Mouse (Mus musculus): ENCODE measurements around the gene Eif3f. TPM values are rescaled to one million over a fixed set of nuclear protein-coding genes. Genes with fewer than 3 reads are reported as not detected.

Gene Eif3f
- total and polyA plus RNA-seq, 3 experiments, result 86.9 to 172 (median 119) TPM

- Histone ChIP-seq H3K27me3 (replicated peaks) (peaks cover 51% of the 10 kb centered on the region), H3K9ac (ENCODE audit: insufficient read depth, low read depth) (no peak overlapping the region), H3K36me3 (replicated peaks in 1 of 2; ENCODE audit: control insufficient read depth in 1 of 2, insufficient read depth in 1 of 2, low read length in 1 of 2) (no peaks in the 10 kb centered on the region), H3K4me1 (ENCODE audit: control insufficient read depth in 1 of 2, insufficient read depth in 2 of 2) (0 out of 4 replicates have a peak, but pooled peaks cover 0 to 4% of the 10 kb centered on the region in 2 experiments), H3K4me3 (replicated peaks in 1 of 3; ENCODE audit: low read depth in 2 of 3, low read length in 2 of 3, poor library complexity in 1 of 3) (no peak overlapping the region), H3K27ac (ENCODE audit: insufficient read depth, low read depth) (no peak overlapping the region), H3K4me2 (ENCODE audit: insufficient read depth, low read depth, poor library complexity, severe bottlenecking) (no peak overlapping the region), H3K9me3 (replicated peaks; ENCODE audit: low read length) (no peaks in the 10 kb centered on the region), H3K79me2 (replicated peaks; ENCODE audit: control insufficient read depth, extremely low read depth, insufficient read depth, poor library complexity, severe bottlenecking) (no peaks in the 10 kb centered on the region)
- no peak for DNase-seq (ENCODE audit: extremely low read depth)
- dilution Hi-C loops (cut with MboI; ENCODE audit: extremely low pct_ligation_motif_present, extremely low pct_unique_long_range_greater_than_20kb, low sequenced_read_pairs) (no loop called here), in situ Hi-C loops (cut with MboI; ENCODE audit: low pct_ligation_motif_present, low pct_unique_long_range_greater_than_20kb, low sequenced_read_pairs) (no loop called here)
- TF ChIP-seq CTCF (conservative IDR thresholded peaks at IDR 0.05 in 1 of 2, IDR thresholded peaks at IDR 0.05 in 1 of 2; ENCODE audit: low read depth in 2 of 2, low read length in 2 of 2) (no peak), KAT2A (IDR thresholded peaks at IDR 0.05; ENCODE audit: insufficient replicate concordance, low read length) (no peak), JUND (conservative IDR thresholded peaks at IDR 0.05; ENCODE audit: low read depth, low read length) (no peak), ZKSCAN1 (IDR thresholded peaks at IDR 0.05; ENCODE audit: borderline replicate concordance, low read depth, low read length) (no peak)
Observed at GRCm38 (mm10) chr7:108972273-108972672, 38.1 kb downstream of the Eif3f start.

GRCm38 (mm10) chr7:108985934-108986708 is 51.9 kb downstream of the Eif3f start:
- Histone ChIP-seq H3K79me2 (replicated peaks; ENCODE audit: control insufficient read depth, extremely low read depth, insufficient read depth, poor library complexity, severe bottlenecking) (no peaks in the 10 kb centered on the region), H3K4me3 (replicated peaks in 1 of 3; ENCODE audit: low read depth in 2 of 3, low read length in 2 of 3, poor library complexity in 1 of 3) (no peak overlapping the region), H3K9me3 (replicated peaks; ENCODE audit: low read length) (no peaks in the 10 kb centered on the region), H3K36me3 (replicated peaks in 1 of 2; ENCODE audit: control insufficient read depth in 1 of 2, insufficient read depth in 1 of 2, low read length in 1 of 2) (no peaks in the 10 kb centered on the region), H3K9ac (ENCODE audit: insufficient read depth, low read depth) (no peak overlapping the region), H3K4me2 (ENCODE audit: insufficient read depth, low read depth, poor library complexity, severe bottlenecking) (no peak overlapping the region), H3K27me3 (replicated peaks) (no peaks in the 10 kb centered on the region), H3K27ac (ENCODE audit: insufficient read depth, low read depth) (no peak overlapping the region), H3K4me1 (ENCODE audit: control insufficient read depth in 1 of 2, insufficient read depth in 2 of 2) (no peaks in the 10 kb centered on the region)
- dilution Hi-C loops (cut with MboI; ENCODE audit: extremely low pct_ligation_motif_present, extremely low pct_unique_long_range_greater_than_20kb, low sequenced_read_pairs) (no loop called here), in situ Hi-C loops (cut with MboI; ENCODE audit: low pct_ligation_motif_present, low pct_unique_long_range_greater_than_20kb, low sequenced_read_pairs) (no loop called here)
- TF ChIP-seq CTCF (conservative IDR thresholded peaks at IDR 0.05 in 1 of 2, IDR thresholded peaks at IDR 0.05 in 1 of 2; ENCODE audit: low read depth in 2 of 2, low read length in 2 of 2) (no peak), ZMIZ1 (IDR thresholded peaks at IDR 0.05; ENCODE audit: low read depth, low read length) (no peak), KAT2A (IDR thresholded peaks at IDR 0.05; ENCODE audit: insufficient replicate concordance, low read length) (no peak), NELFE (IDR thresholded peaks at IDR 0.05; ENCODE audit: low read depth, low read length) (no peak), UBTF (IDR thresholded peaks at IDR 0.05; ENCODE audit: low read depth, low read length) (no peak), GABPA (IDR thresholded peaks at IDR 0.05; ENCODE audit: insufficient replicate concordance, low read depth, low read length) (no peak), SIN3A (IDR thresholded peaks at IDR 0.05; ENCODE audit: low read length) (no peak), CHD1 (IDR thresholded peaks at IDR 0.05; ENCODE audit: low read depth, low read length) (no peak), MAZ (IDR thresholded peaks at IDR 0.05; ENCODE audit: low read depth, low read length) (no peak), JUN (IDR thresholded peaks at IDR 0.05; ENCODE audit: insufficient read depth, low read depth, low read length) (no peak), MEF2A (IDR thresholded peaks at IDR 0.05; ENCODE audit: borderline replicate concordance, low read depth, low read length) (no peak), IRF4 (IDR thresholded peaks at IDR 0.05; ENCODE audit: low read depth, low read length) (no peak), POLR2AphosphoS2 (IDR thresholded peaks at IDR 0.05; ENCODE audit: low read depth, low read length) (no peak), HCFC1 (IDR thresholded peaks at IDR 0.05; ENCODE audit: low read depth, low read length) (no peak), USF1 (IDR thresholded peaks at IDR 0.05; ENCODE audit: low read depth, low read length) (no peak), CHD2 (IDR thresholded peaks at IDR 0.05; ENCODE audit: low read length) (no peak), MYC (IDR thresholded peaks at IDR 0.05; ENCODE audit: low read depth, low read length) (no peak), PAX5 (IDR thresholded peaks at IDR 0.05; ENCODE audit: low read length) (no peak), RCOR1 (conservative IDR thresholded peaks at IDR 0.05; ENCODE audit: low read depth, low read length) (no peak), TCF12 (IDR thresholded peaks at IDR 0.05; ENCODE audit: low read depth, low read length) (no peak)
- DNase-seq (ENCODE audit: extremely low read depth), result no peak
